Mouse (Mus musculus) MEL (cell line): Measurements from ENCODE around the gene Tmtc1.

Experiments
- POLR2A ChIP-seq, 2 experiments: IDR thresholded peaks; 2 replicates each; pipeline ENCODE4 v1.6.1; 2011 to 2012; ENCODE audit warnings: low read length in 2 of 2, mild to moderate bottlenecking in 2 of 2, control low read depth in 1 of 2, improper control_type of control experiment in 1 of 2, low read depth in 1 of 2, moderate library complexity in 1 of 2; ENCODE audit not compliant: control insufficient read depth in 1 of 2, insufficient read depth in 1 of 2, poor library complexity in 1 of 2
- USF1 ChIP-seq: IDR thresholded peaks from 2 replicates; pipeline ENCODE4 v1.6.1; 2014; ENCODE audit warnings: low read depth, mild to moderate bottlenecking, inconsistent platforms, low read length, improper control_type of control experiment, moderate library complexity

DNA sequence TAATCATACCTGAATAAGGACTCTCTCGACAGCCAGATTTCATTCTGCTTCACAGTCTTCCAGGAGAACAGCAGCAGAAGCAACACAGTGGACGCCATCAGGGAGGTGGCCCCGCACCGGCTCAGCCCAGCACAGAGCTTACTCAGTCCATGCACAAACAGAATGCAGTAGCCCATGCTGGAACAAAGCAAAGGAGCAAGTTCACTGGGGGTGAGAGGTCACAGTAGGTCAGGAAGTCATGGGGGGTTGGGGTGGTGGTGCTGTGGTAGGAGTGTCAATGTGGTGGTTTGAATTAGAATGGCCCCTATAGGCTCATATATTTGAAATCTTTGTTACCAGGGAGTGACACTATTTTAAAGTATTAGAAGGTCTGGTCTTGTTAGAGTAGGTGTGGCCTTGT is 149.7 kb downstream of the Tmtc1 start:
- TF ChIP-seq POLR2A (IDR thresholded peaks at IDR 0.05; ENCODE audit: control insufficient read depth in 1 of 2, insufficient read depth in 1 of 2, low read depth in 1 of 2, low read length in 2 of 2, poor library complexity in 1 of 2) (no peak), USF1 (no peak)
